Mouse (Mus musculus) embryo, embryonic 11.5 days (tissue): ENCODE data around the gene Pdzrn3.

ENCODE experiments used
- DNase-seq: peaks from one replicate; pipeline ENCODE4 v3.0.0-alpha.2; 2012; ENCODE audit warnings: low read depth, low spot score

Gene Pdzrn3

GRCm38 (mm10) chr6:101259411-101259810, 118.3 kb downstream of the Pdzrn3 start:
- DNase-seq = no peak

- no peak for DNase-seq
These were observed 120.3 kb downstream of the Pdzrn3 start for GRCm38 (mm10) chr6:101257418-101257817.

GRCm38 (mm10) chr6:101254652-101255051, 123.0 kb downstream of the Pdzrn3 start:
- DNase-seq = no peak

- DNase-seq = no peak
These were observed 125.6 kb downstream of the Pdzrn3 start for GRCm38 (mm10) chr6:101251916-101252603.

- DNase-seq = no peak
These were observed 126.5 kb downstream of the Pdzrn3 start for GRCm38 (mm10) chr6:101251160-101251559.

- DNase-seq = no peak
These were observed 131.6 kb downstream of the Pdzrn3 start for GRCm38 (mm10) chr6:101246137-101246536.

GRCm38 (mm10) chr6:101244355-101244754, 133.3 kb downstream of the Pdzrn3 start:
- no peak for DNase-seq

- no peak for DNase-seq
These were observed 134.4 kb downstream of the Pdzrn3 start for GRCm38 (mm10) chr6:101243189-101243815.

GRCm38 (mm10) chr6:101236641-101237246, 141.0 kb downstream of the Pdzrn3 start:
- DNase-seq = no peak

- no peak for DNase-seq
These were observed 141.5 kb downstream of the Pdzrn3 start for GRCm38 (mm10) chr6:101236230-101236629.

- DNase-seq = no peak
These were observed 143.3 kb downstream of the Pdzrn3 start for GRCm38 (mm10) chr6:101234349-101234748.

- DNase-seq = no peak
These were observed 144.0 kb downstream of the Pdzrn3 start for GRCm38 (mm10) chr6:101233680-101234079.

- no peak for DNase-seq
These were observed 150.3 kb downstream of the Pdzrn3 start for GRCm38 (mm10) chr6:101227294-101227855.

GRCm38 (mm10) chr6:101220307-101220706, 157.4 kb downstream of the Pdzrn3 start:
- no peak for DNase-seq

GRCm38 (mm10) chr6:101219004-101219403, 158.7 kb downstream of the Pdzrn3 start:
- no peak for DNase-seq

- no peak for DNase-seq
These were observed 159.5 kb downstream of the Pdzrn3 start for GRCm38 (mm10) chr6:101218197-101218596.

- no peak for DNase-seq
These were observed 159.9 kb downstream of the Pdzrn3 start for GRCm38 (mm10) chr6:101217756-101218155.

- no peak for DNase-seq
These were observed 162.3 kb downstream of the Pdzrn3 start for GRCm38 (mm10) chr6:101215436-101215791.

- DNase-seq = no peak
These were observed 162.8 kb downstream of the Pdzrn3 start for GRCm38 (mm10) chr6:101214734-101215435.

- no peak for DNase-seq
These were observed 164.6 kb downstream of the Pdzrn3 start for GRCm38 (mm10) chr6:101213066-101213465.

GRCm38 (mm10) chr6:101212086-101212485, 165.6 kb downstream of the Pdzrn3 start:
- no peak for DNase-seq

- no peak for DNase-seq
These were observed 166.3 kb downstream of the Pdzrn3 start for GRCm38 (mm10) chr6:101211361-101211841.
